Mouse (Mus musculus) layer of hippocampus, adult 8-10 months (tissue): Measurements from ENCODE around the gene Dand5. TPM values are rescaled to one million over a fixed set of nuclear protein-coding genes. Genes with fewer than 3 reads are reported as not detected.
"Not testable (repeated sequence)": the region's sequence is repeated elsewhere in the genome, so short reads cannot be mapped to it uniquely, and the experiment has no call there.

Experiments used
- DNase-seq, 2 experiments: peaks; one replicate each; pipeline ENCODE4 v3.0.0; 2022; ENCODE audit warnings: low spot score in 2 of 2
- total RNA-seq, 4 experiments: library from RNA; stranded (reverse); gene quantifications; 2 replicates each; pipeline ENCODE4 v1.2.4; 2022

Dand5 gene
- total RNA-seq, 4 experiments from 2014 or later, result 8.4 to 10.5 (median 8.9) TPM

- DNase-seq, result peak; percentile 80 to 89
Observed at GRCm38 (mm10) chr8:84834866-84835855, 12.5 kb upstream of the Dand5 start.

DNA sequence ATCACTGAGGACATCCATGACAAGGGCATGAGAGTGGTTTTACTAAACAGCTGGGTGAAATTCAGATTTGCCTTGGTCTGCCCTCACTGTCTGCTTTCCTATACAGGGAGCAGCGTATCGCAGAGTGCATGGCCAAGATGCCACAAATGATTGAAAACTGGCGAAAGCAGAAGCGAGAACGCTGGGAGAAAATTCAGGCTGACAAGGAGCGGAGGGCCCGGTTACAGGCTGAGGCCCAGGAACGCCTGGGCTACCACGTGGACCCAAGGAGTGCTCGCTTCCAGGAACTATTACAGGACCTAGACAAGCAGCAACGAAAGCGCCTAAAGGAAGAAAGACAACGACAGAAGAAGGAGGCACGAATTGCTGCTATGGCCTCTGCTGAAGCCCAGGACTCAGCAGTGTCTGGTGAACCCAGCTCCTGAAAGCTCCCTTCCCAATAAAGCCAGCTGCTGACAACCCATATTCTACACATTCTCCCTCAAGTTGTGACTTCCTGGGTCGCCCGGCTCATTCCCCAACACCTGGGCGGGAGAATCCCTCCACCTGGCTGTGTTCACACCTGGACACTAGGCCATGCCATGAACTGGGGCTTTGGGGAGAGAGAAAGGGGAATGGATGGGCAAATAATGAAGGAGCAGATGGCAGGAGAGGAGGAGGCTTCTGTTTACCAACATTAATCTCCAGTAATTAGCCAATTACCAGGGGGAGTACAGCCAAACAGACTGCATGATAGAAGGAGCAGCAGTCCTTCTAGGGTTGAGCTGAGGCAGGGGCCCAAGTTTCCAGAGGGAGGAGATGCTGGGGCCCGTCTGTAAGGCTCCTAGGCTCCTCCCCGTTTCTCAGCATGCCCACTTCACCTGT is 11.6 kb upstream of the Dand5 start:
- no peak for DNase-seq

- DNase-seq, result no peak
Observed at GRCm38 (mm10) chr8:84832759-84833742, 10.4 kb upstream of the Dand5 start.

- DNase-seq, result peak in 1 of 2 experiments; percentile 73
Observed at GRCm38 (mm10) chr8:84832034-84832717, 9.6 kb upstream of the Dand5 start.

- no peak for DNase-seq
Observed at GRCm38 (mm10) chr8:84831490-84831889, 8.9 kb upstream of the Dand5 start, which contains the start of gene Gadd45gip1. Gene Gadd45gip1 (plus strand): TSS chr8:84831522.

DNA sequence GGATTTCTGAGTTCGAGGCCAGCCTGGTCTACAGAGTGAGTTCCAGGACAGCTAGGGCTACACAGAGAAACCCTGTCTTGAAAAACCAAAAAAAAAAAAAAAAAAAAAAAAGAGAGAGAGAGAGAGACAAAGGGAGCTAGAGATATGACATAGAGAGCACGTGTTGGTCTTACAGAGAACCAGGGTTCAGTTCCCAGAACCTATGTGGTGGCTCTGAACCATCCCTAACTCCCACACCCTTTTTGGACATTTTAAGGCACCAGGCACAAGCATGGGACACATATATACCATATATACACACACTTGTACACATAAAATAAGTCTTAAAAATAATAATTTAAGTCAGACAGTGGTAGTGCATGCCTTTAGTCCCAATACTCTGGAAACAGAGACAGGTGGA is 3.9 kb upstream of the Dand5 start:
- not testable (repeated sequence) for DNase-seq

- no peak for DNase-seq
Observed at GRCm38 (mm10) chr8:84825636-84826035, 3.0 kb upstream of the Dand5 start.

DNA sequence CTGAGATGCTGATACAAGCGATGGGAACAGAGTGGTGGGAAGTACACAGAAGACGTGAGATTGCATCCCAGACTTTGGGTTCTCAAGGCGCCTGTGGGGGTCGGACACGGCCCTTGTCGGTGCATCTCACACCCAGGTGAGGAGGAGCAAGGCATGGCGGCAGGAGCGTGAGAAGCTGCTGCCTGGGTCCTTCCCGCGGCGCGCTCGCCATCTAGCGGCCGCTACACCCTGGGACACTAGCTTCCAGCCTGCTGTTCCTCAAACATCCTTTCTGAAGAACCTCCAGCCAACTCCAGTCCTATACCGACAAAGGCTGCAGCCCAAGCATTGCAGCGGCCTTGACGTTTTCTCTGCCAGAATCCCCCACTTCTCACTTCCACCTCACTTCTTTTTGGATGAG is 1.0 kb upstream of the Dand5 start:
- DNase-seq, result no peak

GRCm38 (mm10) chr8:84816117-84816516 is 6.5 kb downstream of the Dand5 start:
- DNase-seq, result no peak

GRCm38 (mm10) chr8:84815547-84815946 is 7.1 kb downstream of the Dand5 start:
- DNase-seq, result peak; percentile 91 to 97

- no peak for DNase-seq
Observed at GRCm38 (mm10) chr8:84814555-84815441, 7.8 kb downstream of the Dand5 start.

DNA sequence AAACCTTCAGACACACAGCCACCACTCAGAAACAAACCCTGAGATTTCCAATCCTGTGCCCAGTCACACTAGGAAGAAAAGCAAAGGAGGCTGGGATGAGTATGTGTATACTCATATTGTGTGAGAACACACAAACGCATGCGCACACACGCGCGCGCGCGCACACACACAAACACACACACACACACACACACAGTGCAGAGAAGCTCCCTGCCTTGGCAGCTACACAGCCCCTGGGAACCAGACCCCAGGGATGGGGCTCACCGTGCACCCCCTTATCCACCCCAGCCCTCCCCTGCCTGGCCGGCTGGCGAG is 8.4 kb downstream of the Dand5 start:
- DNase-seq, result peak in 1 of 2 experiments; percentile 35

GRCm38 (mm10) chr8:84813830-84814229 is 8.8 kb downstream of the Dand5 start:
- no peak for DNase-seq

DNA sequence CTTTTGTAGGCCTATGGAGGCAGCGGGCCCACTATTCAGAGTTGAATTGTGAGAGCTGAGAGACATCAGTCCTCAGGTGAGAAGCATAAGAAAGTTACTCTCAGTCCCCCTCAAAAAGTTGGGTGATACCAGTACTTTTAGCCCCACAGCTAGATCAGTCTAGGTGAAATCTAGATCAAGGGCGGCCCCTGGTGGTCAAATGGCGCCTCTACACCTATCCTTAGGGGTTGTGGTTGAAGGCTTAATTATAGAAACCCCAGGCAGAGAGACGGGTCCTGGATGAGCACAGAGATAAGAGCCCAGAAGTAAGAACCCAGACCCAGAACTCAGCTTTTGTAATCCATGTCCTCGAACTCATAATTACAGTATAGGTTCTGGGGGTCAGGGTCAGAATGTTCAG is 9.6 kb downstream of the Dand5 start:
- DNase-seq, result peak in 1 of 2 experiments; percentile 88

- DNase-seq, result no peak
Observed at GRCm38 (mm10) chr8:84811303-84811702, 11.3 kb downstream of the Dand5 start.

DNA sequence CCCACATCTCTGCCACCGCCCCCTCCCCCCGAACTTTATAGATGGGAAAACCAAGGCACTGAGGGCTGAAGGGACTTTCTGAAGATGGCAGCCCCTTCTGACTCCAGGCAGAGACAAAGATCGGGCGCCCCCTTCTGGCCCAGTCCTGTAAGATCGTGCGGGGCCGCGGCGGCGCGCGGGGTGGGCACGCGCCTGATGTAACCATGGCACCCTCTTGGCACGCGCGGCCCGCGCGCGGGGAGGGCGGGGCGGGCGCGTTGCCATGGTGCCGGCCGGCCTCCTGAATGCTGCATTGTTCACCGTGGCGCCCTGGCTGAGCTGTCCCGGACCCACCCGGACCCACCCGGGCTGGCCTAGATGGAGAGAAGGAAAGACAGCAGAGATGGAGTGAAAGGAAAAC is 11.7 kb downstream of the Dand5 start:
- DNase-seq, result peak; percentile 92 to 98

DNA sequence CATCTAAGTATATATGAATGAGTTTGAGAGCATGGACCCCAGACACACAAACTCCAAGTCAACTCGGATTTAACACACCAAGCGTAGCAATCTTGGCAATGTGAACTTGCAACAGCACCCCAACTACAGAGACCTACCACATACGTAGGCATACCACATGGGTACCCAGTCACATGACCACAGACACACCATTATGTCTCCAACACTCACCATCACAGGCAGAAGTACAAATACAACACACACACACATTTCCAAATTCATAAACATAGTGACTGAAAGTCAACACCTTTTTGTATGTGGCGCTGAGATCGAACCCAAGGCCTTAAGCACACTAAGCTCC is 12.7 kb downstream of the Dand5 start:
- DNase-seq, result no peak

GRCm38 (mm10) chr8:84809109-84809940 is 13.3 kb downstream of the Dand5 start:
- no peak for DNase-seq
